Mouse (Mus musculus): ENCODE measurements around the gene Sptan1.

Gene Sptan1

DNA sequence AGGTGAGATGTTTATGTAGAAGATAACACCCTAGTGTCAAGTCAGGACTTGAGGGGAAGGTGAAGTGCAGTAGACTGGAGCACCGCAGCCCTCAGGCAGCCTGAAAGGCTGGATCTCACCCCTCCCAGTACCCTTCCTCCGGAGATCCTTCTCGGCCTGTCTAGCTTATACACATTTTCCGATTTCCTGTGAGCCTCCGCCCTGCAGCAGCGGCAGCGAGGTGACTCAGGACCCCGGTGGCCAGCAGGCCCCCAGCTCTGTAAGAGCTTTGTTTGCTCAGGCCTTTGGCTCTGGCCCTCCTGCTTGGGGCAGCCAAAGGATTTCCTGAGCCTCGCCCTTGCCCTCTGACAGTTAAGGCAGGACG, 113.0 kb downstream of the Sptan1 start:
- DNase-seq (ENCODE audit: low read depth, low spot score) = no peak
- Histone ChIP-seq H3K27me3 (ENCODE audit: control insufficient read depth, insufficient read depth, low read length, poor library complexity, severe bottlenecking) (no peaks in the 10 kb centered on the region), H3K36me3 (ENCODE audit: control insufficient read depth, insufficient read depth, low read length, poor library complexity, severe bottlenecking) (no peaks in the 10 kb centered on the region)

DNA sequence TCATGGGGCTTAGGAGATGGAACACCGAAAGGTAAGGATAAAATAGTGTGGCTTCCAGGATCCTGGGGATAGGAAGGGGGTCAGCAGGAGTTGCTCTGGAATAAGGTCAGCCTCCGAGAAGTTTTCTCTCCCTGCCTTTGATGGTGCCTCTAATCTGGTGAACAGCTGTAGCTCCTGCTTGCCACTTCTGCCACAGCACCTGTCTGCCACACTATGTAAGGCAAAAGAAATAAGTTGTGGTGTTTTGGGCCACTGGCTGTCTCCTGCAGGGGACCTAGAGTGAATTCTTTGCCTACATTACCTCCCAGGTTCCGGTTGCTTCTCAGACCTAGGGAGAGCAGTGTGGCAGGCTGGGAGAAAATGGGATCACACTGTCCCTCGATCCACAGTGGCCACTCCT, 113.4 kb downstream of the Sptan1 start:
- H3K27me3 ChIP-seq (ENCODE audit: control insufficient read depth, insufficient read depth, low read length, poor library complexity, severe bottlenecking) = no peaks in the 10 kb centered on the region
- DNase-seq (ENCODE audit: low read depth, low spot score) = no peak

DNA sequence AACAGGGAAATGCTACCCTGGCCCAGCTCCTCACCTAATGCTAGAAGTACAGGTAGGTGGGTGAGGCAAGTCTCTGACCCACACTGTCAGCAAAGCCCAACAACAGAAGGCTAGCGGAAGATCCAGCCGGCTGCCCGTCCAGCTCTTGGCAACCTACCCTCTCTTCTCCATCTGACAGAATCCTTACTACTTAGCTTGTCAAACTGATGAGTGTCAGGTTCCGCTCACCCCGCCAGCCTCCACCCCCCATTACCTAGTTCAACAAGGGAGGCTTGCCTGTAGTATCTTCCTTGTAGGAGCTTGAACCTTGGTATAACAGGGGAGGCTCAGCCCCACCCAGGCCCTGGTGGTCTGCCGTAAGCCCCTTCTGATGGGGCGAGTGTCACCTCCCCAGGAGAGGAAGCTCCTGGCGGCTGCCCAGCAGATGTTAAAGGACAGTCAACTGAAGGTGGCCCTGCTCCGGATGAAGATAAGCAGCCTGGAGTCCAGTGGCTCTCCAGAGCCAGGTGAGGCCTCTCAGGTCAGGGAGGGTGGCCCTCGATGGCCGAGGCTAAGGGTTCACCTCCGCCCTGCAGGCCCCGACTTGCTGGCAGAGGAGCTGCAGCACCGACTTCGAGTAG, 114.9 kb downstream of the Sptan1 start:
- DNase-seq (ENCODE audit: low read depth, low spot score) = no peak
- Histone ChIP-seq H3K27me3 (ENCODE audit: control insufficient read depth, insufficient read depth, low read length, poor library complexity, severe bottlenecking) (no peaks in the 10 kb centered on the region), H3K36me3 (ENCODE audit: control insufficient read depth, insufficient read depth, low read length, poor library complexity, severe bottlenecking) (no peaks in the 10 kb centered on the region)

More for the DNA sequence above, 113.4 kb downstream of the Sptan1 start:
- no peaks in the 10 kb centered on the region for H3K36me3 ChIP-seq (ENCODE audit: control insufficient read depth, insufficient read depth, low read length, poor library complexity, severe bottlenecking)
